ENCODE assay signal across 10 mouse cellular contexts in the genomic region with DNA sequence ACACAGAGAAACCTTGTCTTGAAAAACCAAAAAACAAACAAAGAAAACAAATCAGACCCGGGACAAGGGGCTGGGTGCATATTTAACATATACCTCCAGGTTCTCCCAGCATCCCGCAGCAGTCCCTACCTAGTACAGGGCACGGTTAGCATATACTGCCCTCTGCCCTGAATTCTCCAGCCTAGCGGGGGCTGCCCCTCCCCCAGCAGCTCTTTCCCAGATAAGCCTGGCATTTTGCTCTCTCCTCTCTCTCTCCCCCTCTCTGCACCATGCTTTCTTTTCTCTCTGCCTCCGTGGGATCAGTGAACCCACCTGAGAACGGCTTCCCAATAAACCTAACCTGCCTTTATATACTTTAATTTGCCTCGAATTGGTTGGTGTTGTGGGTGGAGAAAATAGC. TPM values are rescaled to one million over a fixed set of nuclear protein-coding genes. Genes with fewer than 3 reads are reported as not detected.
DNase-seq lines count a peak whose midpoint lies in the region; ATAC-seq and TF ChIP-seq lines count a peak whose summit lies in the region.
"Had no signal": no experiment of that assay in that cellular context is flagged by ENCODE, and none has a peak within 500 bp of the region (broad histone marks: within the 10 kb centered on the region; RNA-seq: fewer than 3 reads in every experiment).

No protein-coding gene starts in this region.

- H3K9me3 ChIP-seq in lung, embryonic 14.5 days (ENCODE audit: low read depth, low read length), result no peaks in the 10 kb centered on the region

- H3K27ac ChIP-seq in heart, adult 2 months, result peak overlapping the region; percentile 83
- H3K27ac ChIP-seq in lung, embryonic 14.5 days (ENCODE audit: low read depth), result peak overlapping the region; percentile 87

- H3K79me2 ChIP-seq in heart, adult 2 months (replicated peaks; ENCODE audit: control insufficient read depth, insufficient read depth, low read length), result peaks cover 6% of the 10 kb centered on the region; the same call in 1 of the 2 replicates
- peaks cover 13% of the 10 kb centered on the region for H3K79me2 ChIP-seq in myocyte (ENCODE audit: control insufficient read depth, insufficient read depth)

- ATAC-seq in lung, embryonic 14.5 days (ENCODE audit: insufficient read depth), result no peak
- ATAC-seq: inflammation-experienced regulatory T-cells, adult 6 months had no signal

- no peak overlapping the region for H3K9ac ChIP-seq in heart, adult 2 months (ENCODE audit: low read depth, low read length)
- H3K9ac ChIP-seq in lung, embryonic 14.5 days, result no peak overlapping the region

- no peaks in the 10 kb centered on the region for H3K36me3 ChIP-seq in heart, adult 2 months (ENCODE audit: control insufficient read depth, insufficient read depth, low read length)
- no peaks in the 10 kb centered on the region; the same call in 1 of the 2 replicates for H3K36me3 ChIP-seq in lung, embryonic 14.5 days (ENCODE audit: insufficient read depth)
- H3K36me3 ChIP-seq in myocyte (ENCODE audit: control insufficient read depth, insufficient read depth), result no peaks in the 10 kb centered on the region

- H3K4me3 ChIP-seq in heart, adult 2 months, result no peak overlapping the region
- no peak overlapping the region for H3K4me3 ChIP-seq in lung, embryonic 14.5 days (ENCODE audit: low read depth, low read length)
- no peak overlapping the region for H3K4me3 ChIP-seq in myocyte

- no peaks in the 10 kb centered on the region for H3K27me3 ChIP-seq in heart, adult 2 months (ENCODE audit: control insufficient read depth, insufficient read depth, low read length)
- H3K27me3 ChIP-seq in lung, embryonic 14.5 days (ENCODE audit: insufficient read depth, low read length), result no peaks in the 10 kb centered on the region
- H3K27me3 ChIP-seq in myocyte (ENCODE audit: control insufficient read depth, insufficient read depth, insufficient read length), result no peaks in the 10 kb centered on the region

- DNase-seq in heart, adult 2 months, result peak in 1 of 2 experiments; percentile 39
- DNase-seq in heart, adult 9 months (ENCODE audit: low spot score in 2 of 2), result no peak
- no peak for DNase-seq in lung, embryonic 14.5 days
- DNase-seq in lung, postnatal 25 days (ENCODE audit: low spot score), result no peak
- DNase-seq in heart, postnatal 4 days, result peak; percentile 68
- no peak for DNase-seq in T-cell, adult 2 months (ENCODE audit: low spot score)
- DNase-seq in gastrocnemius, postnatal 36 days, result no peak
- DNase-seq: left cerebral cortex, postnatal 4 days had no signal

- intact Hi-C loops in heart, adult 2 months (cut with DNase I), result no loop called here
- intact Hi-C loops in gastrocnemius, postnatal 36 days (cut with DNase I), result no loop called here

- 34% methylated on average over 7 of the region's 7 CpGs for whole genome bisulfite sequencing in heart, adult 2 months
- WGBS in lung, embryonic 14.5 days, result 25% methylated on average over 7 of the region's 7 CpGs

- TF ChIP-seq POLR2A in heart, adult 2 months (IDR thresholded peaks at IDR 0.05; ENCODE audit: insufficient read depth, low read depth, low read length), result no peak
- TF ChIP-seq POLR2A in myocyte (IDR thresholded peaks at IDR 0.05; ENCODE audit: insufficient read length, low read depth), result no peak

- TF ChIP-seq EP300 in heart, adult 2 months (IDR thresholded peaks at IDR 0.05; ENCODE audit: insufficient read depth, low read depth, low read length), result no peak

- H3K4me1 ChIP-seq in heart, adult 2 months (ENCODE audit: control insufficient read depth, insufficient read depth, low read length), result peaks cover 23% of the 10 kb centered on the region
- H3K4me1 ChIP-seq in lung, embryonic 14.5 days (ENCODE audit: insufficient read depth), result peaks cover 21% of the 10 kb centered on the region

- no peak overlapping the region for H3K4me2 ChIP-seq in lung, embryonic 14.5 days
- peak overlapping the region; percentile 50 for H3K4me2 ChIP-seq in myocyte (ENCODE audit: low read depth)

- H3ac ChIP-seq in myocyte (ENCODE audit: control insufficient read depth, insufficient read length), result no peak overlapping the region

- no peak for TF ChIP-seq CTCF in heart, adult 2 months (IDR thresholded peaks at IDR 0.05)
- TF ChIP-seq CTCF in lung, embryonic 14.5 days (IDR thresholded peaks at IDR 0.05; ENCODE audit: low read depth), result no peak

TF ChIP-seq in myocyte, 11 proteins besides CTCF, POLR2A, EP300 and RAD21:
- no peak for TF ChIP-seq REST (IDR thresholded peaks at IDR 0.05; ENCODE audit: insufficient read depth, insufficient read length)
- no peak for TF ChIP-seq MYOG (IDR thresholded peaks at IDR 0.05; ENCODE audit: control insufficient read depth in 1 of 3, insufficient read depth in 1 of 3, insufficient read length in 2 of 3, low read depth in 2 of 3)
- no peak for TF ChIP-seq SRF (IDR thresholded peaks at IDR 0.05; ENCODE audit: control insufficient read depth, insufficient read length, low read depth)
- no peak for TF ChIP-seq MAX (IDR thresholded peaks at IDR 0.05; ENCODE audit: low read depth)
TF ChIP-seq in myocyte: peak in this region for 0.

RNA-seq across cellular contexts. Expression of gene Bsg, which starts 3.6 kb away (rescaled TPM):
- total RNA-seq in heart, adult 2 months (2021), result 1,000 to 10,000 TPM; 1,364 to 1,491 TPM
- 1,570 and 1,684 TPM in 2 replicates for polyA plus RNA-seq in heart, adult 2 months (2012; rRNA removed)
- polyA plus RNA-seq in lung, embryonic 14.5 days (2014; fragmentation: Nextera tagmentation; extraction: Ambion mirVana), result 842 and 871 TPM in 2 replicates
- 100 to 1,000 TPM; 793 to 876 TPM for total RNA-seq in heart, postnatal 4 days (2021)
- 1,268 TPM for polyA plus RNA-seq in myocyte (2012; fragmentation: generic; extraction: Trizol)
- 100 to 1,000 TPM; 528 to 635 TPM for total RNA-seq in gastrocnemius, postnatal 36 days (2021)

RNA-seq across cellular contexts. Expression of gene Gzmm, which starts 11.9 kb away (rescaled TPM):
- 1 to 10 TPM; 6.4 to 6.5 TPM for total RNA-seq in heart, adult 2 months (2021)
- 7.4 and 9.2 TPM in 2 replicates for polyA plus RNA-seq in heart, adult 2 months (2012; rRNA removed)
- 0.24 and 0.84 TPM in 2 replicates for polyA plus RNA-seq in lung, embryonic 14.5 days (2014; fragmentation: Nextera tagmentation; extraction: Ambion mirVana)
- 1 to 10 TPM; 2.9 to 3.7 TPM for total RNA-seq in heart, postnatal 4 days (2021)
- polyA plus RNA-seq in myocyte (2012; fragmentation: generic; extraction: Trizol), result 0.71 TPM
- 1 to 10 TPM; 4.4 to 6.0 TPM for total RNA-seq in gastrocnemius, postnatal 36 days (2021)

RNA-seq across cellular contexts. Expression of gene Hcn2, which starts 15.8 kb away (rescaled TPM):
- total RNA-seq in heart, adult 2 months (2021), result 10 to 100 TPM; 17.0 to 17.5 TPM
- polyA plus RNA-seq in heart, adult 2 months (2012; rRNA removed), result 23.8 and 33.5 TPM in 2 replicates
- 0.14 TPM in 1 of 2 replicates, not detected in the other for polyA plus RNA-seq in lung, embryonic 14.5 days (2014; fragmentation: Nextera tagmentation; extraction: Ambion mirVana)
- 1 to 10 TPM; 7.6 to 9.5 TPM for total RNA-seq in heart, postnatal 4 days (2021)
- polyA plus RNA-seq in myocyte (2012; fragmentation: generic; extraction: Trizol), result 0.35 TPM
- under 1 TPM; 0.72 to 0.79 TPM for total RNA-seq in gastrocnemius, postnatal 36 days (2021)
- polyA plus RNA-seq: inflammation-experienced regulatory T-cells, adult 6 months had no signal

RNA-seq across cellular contexts. Expression of gene Cdc34, which starts 18.7 kb away (rescaled TPM):
- total RNA-seq in heart, adult 2 months (2021), result 100 to 1,000 TPM; 196 to 216 TPM
- 352 and 397 TPM in 2 replicates for polyA plus RNA-seq in heart, adult 2 months (2012; rRNA removed)
- polyA plus RNA-seq in lung, embryonic 14.5 days (2014; fragmentation: Nextera tagmentation; extraction: Ambion mirVana), result 88.2 and 92.9 TPM in 2 replicates
- 100 to 1,000 TPM; 134 to 145 TPM for total RNA-seq in heart, postnatal 4 days (2021)
- polyA plus RNA-seq in myocyte (2012; fragmentation: generic; extraction: Trizol), result 299 TPM
- 100 to 1,000 TPM; 344 to 378 TPM for total RNA-seq in gastrocnemius, postnatal 36 days (2021)

RNA-seq across cellular contexts. Expression of gene Tpgs1, which starts 31.5 kb away (rescaled TPM):
- 10 to 100 TPM; 16.5 to 18.8 TPM for total RNA-seq in heart, adult 2 months (2021)
- polyA plus RNA-seq in heart, adult 2 months (2012; rRNA removed), result 18.0 and 28.1 TPM in 2 replicates
- polyA plus RNA-seq in lung, embryonic 14.5 days (2014; fragmentation: Nextera tagmentation; extraction: Ambion mirVana), result 56.4 and 62.4 TPM in 2 replicates
- total RNA-seq in heart, postnatal 4 days (2021), result 10 to 100 TPM; 18.8 to 20.3 TPM
- polyA plus RNA-seq in myocyte (2012; fragmentation: generic; extraction: Trizol), result 80.2 TPM
- 10 to 100 TPM; 19.2 to 19.6 TPM for total RNA-seq in gastrocnemius, postnatal 36 days (2021)

Comparison
In these comparisons a context has a peak if more than half of its experiments do, and no peak if none do; other contexts are left out.
1. RNA of gene Hcn2, which starts 15.8 kb away (total RNA-seq): 17.0 to 17.5 TPM in heart, adult 2 months and 7.6 to 9.5 TPM in heart, postnatal 4 days; 0.72 to 0.79 TPM in gastrocnemius, postnatal 36 days; every median in the first group is over 4 times any median in the second.